In genomic region chr11:79059850-79060249, GRCm38 (mm10) we compare ENCODE assay signal across 12 mouse cellular contexts.
DNase-seq lines count a peak whose midpoint lies in the region; ATAC-seq lines count a peak whose summit lies in the region.
"Had no signal": no experiment of that assay in that cellular context is flagged by ENCODE, and none has a peak within 500 bp of the region (broad histone marks: within the 10 kb centered on the region; RNA-seq: fewer than 3 reads in every experiment).

No protein-coding gene starts in this region.

- H3K27ac ChIP-seq in heart, embryonic 15.5 days: peak overlapping the region; percentile 89
- H3K27ac ChIP-seq: midbrain, embryonic 13.5 days had no signal

- WGBS in heart, embryonic 15.5 days: 35% methylated on average over 5 of the region's 5 CpGs

- H3K4me3 ChIP-seq in heart, embryonic 15.5 days: no peak overlapping the region
- H3K4me3 ChIP-seq: midbrain, embryonic 13.5 days had no signal

- ATAC-seq in heart, embryonic 15.5 days (replicated peaks; ENCODE audit: insufficient number of reproducible peaks, insufficient read depth, low FRiP score, low read depth): no peak; the same call in 1 of the 2 replicates
- ATAC-seq in common myeloid progenitor, adult 5-6 weeks (replicated peaks; ENCODE audit: low read depth, poor library complexity, severe bottlenecking): 0 out of 2 replicates have a peak, but pooled peaks have one; percentile 21
- ATAC-seq: forebrain, postnatal 0 days; midbrain, embryonic 13.5 days had no signal

- H3K4me2 ChIP-seq in heart, embryonic 15.5 days: peak overlapping the region; percentile 47
- H3K4me2 ChIP-seq: midbrain, embryonic 13.5 days had no signal

- H3K27me3 ChIP-seq in heart, embryonic 15.5 days: no peaks in the 10 kb centered on the region
- H3K27me3 ChIP-seq: midbrain, embryonic 13.5 days had no signal

- H3K9ac ChIP-seq in heart, embryonic 15.5 days: peak overlapping the region; percentile 16; the same call in 1 of the 2 replicates
- H3K9ac ChIP-seq: forebrain, postnatal 0 days; midbrain, embryonic 13.5 days had no signal

- peaks cover 72% of the 10 kb centered on the region for H3K4me1 ChIP-seq in heart, embryonic 15.5 days (replicated peaks)

- DNase-seq in heart, postnatal 4 days: no peak
- DNase-seq in 416B (ENCODE audit: low read depth): peak; percentile 66
- DNase-seq in B cell, adult 2 months: peak; percentile 36 to 47
- no peak for DNase-seq in ovary, postnatal 36 days (ENCODE audit: low spot score)
- DNase-seq in spleen, postnatal 36 days (ENCODE audit: low spot score in 2 of 2): no peak
- no peak for DNase-seq in kidney, adult 8-10 months
- DNase-seq: forebrain, postnatal 0 days; kidney, adult 18-20 months; lung, postnatal 10 days had no signal

- H3K9me3 ChIP-seq in heart, embryonic 15.5 days (replicated peaks): no peaks in the 10 kb centered on the region
- H3K9me3 ChIP-seq: midbrain, embryonic 13.5 days had no signal

- H3K36me3 ChIP-seq in heart, embryonic 15.5 days: no peaks in the 10 kb centered on the region
- H3K36me3 ChIP-seq: midbrain, embryonic 13.5 days had no signal

Comparison
In these comparisons a context has a peak if more than half of its experiments do, and no peak if none do; other contexts are left out.
1. DNase-seq: peak in 416B (single experiment) and B cell, adult 2 months (2 of 2); none in heart, postnatal 4 days (single experiment), ovary, postnatal 36 days (single experiment), spleen, postnatal 36 days (0 of 2) and kidney, adult 8-10 months (0 of 2).